Mouse (Mus musculus) naive thymus-derived CD4-positive, alpha-beta T cell, adult 2 months (primary cell): ENCODE results near the gene Skor1.

Experiments used
- DNase-seq: peaks from one replicate; pipeline ENCODE4 v3.0.0-alpha.2; 2011; ENCODE audit warnings: low read depth

Skor1 gene

DNA sequence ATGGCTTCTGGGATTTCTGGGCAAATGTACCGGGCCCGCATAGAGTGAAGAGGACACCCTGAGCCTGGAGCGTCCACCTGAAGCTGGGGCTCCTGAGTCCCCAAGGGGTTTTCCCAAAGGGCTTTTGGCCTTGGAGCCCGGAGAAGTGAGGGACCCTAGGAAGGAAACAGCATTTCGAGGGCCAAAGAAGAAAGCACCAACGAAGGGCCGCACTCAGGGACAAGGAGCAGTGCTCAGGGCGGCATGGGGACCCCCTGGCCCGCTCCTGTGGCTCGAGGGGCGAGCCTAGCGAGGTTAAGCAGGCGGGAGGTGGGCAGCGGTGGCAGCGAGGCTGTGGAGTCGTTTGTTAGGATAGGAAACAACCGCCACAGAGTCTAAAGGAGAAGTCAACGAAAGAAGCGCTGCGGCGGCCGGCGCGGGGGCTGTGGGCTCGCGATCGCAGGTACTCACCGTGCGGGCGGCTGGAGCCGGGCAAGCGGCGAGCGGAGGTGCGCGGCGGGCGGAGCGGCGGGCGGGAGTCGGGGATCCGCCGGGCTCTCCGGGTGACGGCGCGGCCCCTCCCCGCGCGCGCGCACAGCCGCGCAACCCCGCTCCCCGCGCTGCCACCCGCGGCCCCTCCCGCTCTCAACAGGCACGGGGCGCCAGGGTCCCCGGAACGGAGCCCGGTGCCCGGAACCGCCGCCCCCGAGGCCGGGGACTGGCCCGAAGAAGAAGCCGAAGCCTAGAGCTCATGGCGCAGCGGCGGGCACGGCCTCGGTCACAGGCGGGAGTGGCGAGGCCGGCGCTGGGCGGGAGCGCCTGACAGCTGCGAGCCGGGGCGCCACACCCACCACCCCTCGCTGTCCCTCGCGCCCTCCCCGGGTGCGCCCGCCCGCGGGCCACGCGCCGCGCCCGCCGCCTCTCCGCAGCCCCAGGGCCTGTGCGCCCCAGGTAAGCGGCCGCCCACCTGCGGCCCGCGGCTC is at the start of gene Skor1:
TSS of gene Skor1 (minus strand) at position 552 of the 962 bp plus-strand sequence.
- DNase-seq: no peak

DNA sequence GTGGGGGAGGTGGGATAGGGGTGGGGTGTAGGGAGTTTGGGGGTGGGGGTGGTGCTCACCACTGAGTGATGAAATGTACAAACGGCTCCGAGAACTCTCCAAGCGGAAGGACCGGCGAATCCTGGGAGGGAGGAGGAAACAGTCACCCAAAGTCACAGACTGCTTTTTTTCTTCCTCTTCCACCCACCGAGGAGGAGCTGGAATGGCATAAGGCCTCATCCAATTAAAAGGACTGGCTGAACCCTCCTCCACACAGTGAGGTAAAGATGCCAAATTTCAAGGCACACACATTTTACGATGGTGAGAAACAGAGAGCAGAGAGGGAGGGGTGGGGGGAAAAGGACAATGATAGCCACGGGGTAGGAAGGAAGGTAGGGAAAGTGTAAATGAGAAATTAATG is 48.5 kb upstream of the Skor1 start:
- no peak for DNase-seq

DNA sequence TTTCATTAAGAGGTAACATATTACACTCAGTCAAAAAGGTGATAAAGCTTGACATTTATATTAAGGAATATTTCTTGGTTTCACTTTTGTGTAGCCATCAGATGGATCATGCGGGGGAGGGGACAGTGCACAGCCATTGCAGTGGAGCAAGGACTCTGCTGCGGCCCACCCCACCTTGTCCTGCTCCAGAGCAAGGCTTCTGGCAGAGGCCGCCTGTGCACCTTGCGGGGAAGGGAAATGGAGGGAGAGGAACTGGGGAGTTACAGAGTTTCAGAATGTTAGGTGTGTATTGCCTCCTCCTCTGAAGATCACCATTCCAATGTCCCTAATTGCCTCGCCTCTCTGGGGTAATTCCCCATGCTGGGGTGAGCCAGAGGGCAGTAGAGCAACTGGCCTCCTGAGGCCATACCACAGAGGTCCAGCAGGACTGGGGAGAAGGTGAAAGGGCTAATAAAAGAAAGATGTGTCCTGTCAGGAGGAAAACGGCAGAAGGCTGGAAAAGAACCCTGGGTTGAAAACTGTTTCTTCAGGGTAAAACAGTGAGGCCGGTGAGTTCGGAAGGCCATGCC is 47.4 kb upstream of the Skor1 start:
- no peak for DNase-seq

DNA sequence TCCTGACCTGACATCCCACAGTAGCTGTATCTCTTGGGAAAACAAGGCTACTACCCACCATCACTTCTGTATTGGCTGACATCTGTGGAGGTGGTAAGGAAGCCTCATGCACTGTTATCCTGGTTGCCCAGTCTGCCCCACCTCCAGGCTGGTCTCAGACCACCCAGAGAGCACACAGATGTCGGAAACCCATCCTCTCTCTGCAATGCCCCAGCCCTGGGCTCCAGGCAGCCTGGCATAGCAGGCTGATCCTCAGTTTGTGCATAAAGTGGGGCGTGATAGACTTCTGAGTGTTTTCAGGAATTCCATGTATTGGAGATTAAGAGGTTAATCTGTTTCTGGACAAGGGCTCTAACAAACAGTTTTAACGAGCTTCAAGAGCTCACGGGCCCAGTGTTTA is 46.8 kb upstream of the Skor1 start:
- no peak for DNase-seq

DNA sequence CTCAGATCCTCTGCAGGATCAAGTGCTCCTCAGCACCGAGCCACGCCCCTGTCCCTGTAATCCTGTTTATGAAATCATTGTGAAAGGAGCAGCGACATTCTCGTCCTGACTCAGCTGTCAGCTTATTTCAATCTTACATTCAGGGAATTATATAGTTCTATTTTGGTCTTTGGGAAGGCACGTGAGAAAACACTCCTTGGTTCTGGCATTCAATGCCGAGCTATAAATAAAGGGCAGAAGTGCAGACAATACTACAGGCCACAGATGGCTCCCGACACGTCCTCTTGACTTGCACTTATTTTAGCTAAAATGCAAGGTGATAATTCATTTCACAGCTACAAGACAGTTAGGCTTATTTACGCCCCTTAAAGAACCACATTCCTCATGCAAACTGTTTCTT is 46.0 kb upstream of the Skor1 start:
- DNase-seq: no peak

DNA sequence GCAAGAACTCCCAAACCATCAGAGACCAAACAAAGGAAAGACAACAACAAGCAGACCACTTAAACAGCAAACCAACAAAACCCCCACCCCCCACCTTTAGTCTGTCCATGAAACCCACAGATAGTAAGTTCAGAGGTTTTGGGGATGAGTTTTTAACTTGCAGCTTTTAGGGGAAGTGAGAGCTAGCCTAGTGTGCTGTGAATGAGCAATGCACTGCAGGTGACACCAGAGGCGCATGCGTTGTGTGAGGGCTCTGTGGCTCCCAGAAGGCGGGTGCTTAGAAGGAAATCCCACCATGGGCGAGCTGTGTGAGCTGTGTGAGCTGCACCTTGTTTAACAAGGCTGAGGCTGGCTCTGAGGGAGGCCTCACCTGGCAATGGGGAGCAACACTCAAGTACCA is 44.0 kb upstream of the Skor1 start:
- no peak for DNase-seq

DNA sequence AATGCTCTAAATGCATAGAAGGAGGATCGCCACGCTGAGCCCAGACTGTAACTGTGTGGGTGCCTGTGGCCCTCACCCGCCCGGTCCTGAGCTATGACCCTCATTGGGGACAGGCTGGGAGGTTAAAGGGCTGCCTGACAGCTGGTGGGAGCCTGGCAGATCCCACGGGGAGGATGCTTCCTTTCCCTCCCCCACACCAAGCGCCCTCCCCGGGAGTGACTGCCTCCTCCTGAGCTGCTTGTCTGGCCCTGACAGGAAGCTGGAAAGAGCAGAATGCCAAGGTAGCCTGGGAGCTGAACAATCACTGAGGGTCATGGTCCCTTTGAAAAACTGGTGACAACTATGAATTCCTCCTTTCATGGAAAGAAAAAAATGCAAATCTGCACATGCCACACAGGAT is 38.5 kb upstream of the Skor1 start:
- DNase-seq: no peak

DNA sequence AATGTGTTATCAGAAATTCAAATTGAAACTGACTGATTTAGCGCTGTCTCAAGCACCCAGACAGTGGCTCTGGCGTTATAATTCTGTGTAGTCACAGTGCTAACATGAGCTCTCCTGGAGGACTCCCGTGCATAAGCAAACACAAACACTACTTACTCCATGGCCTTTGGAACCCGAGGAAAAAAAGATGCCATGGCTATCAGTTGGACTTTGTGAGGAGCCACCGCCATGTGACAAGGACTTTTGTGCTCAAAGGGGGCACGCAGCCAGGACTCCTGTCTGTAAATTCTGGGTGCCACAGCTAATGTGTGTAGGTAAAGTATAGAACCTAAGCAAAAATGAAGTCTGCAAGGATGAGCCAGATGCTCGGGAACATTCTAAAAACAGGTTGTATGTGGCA is 36.5 kb upstream of the Skor1 start:
- no peak for DNase-seq

DNA sequence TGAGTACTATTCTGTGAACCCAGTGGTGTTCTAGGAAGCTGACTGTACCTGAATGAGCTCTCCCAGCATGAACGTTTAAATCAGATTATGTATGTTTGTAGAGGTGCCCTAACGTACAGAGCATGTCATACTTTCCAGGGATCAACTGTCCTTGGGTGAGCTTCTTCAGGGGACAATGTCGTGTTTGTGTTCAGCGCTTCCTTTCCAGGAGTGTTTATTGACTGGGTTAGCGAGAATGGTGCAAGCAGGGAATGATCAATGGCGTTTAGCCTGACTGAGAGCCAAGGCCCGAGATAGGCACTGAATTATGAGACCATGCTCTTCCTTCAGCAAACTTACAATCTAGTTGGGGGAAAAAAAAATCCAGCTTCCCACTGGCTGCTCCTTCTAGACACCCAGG is 35.1 kb upstream of the Skor1 start:
- DNase-seq: no peak

DNA sequence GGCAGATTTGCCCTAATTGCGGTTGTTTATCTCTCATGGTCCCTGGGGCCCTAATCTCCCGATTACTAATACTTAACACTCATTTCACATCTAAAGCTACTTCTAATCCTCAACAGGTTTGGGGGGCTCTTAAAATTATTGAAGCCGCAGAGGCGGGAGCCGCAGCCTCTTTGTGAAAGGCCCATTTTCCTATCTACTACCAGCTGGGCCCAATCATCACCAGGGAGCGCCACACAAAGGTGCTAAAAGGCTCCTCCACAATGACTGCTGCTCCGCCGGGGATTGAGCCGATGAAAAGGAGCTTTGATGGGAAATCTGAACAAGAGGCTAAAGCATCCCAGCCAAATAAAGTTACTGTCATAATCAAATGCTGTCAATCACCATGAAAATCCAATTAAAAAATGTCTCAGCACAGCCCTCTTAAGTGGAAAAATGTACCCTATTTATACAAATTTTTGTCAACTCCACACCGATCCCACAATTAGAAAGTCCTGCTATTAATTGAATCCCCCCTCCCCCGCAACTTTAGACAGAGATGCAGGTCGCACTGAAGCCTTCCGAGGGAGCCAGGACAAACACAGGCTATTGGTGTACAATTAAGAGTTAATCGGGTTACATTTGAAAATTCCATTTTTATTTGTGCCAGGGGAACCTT is 33.7 kb upstream of the Skor1 start:
- no peak for DNase-seq

DNA sequence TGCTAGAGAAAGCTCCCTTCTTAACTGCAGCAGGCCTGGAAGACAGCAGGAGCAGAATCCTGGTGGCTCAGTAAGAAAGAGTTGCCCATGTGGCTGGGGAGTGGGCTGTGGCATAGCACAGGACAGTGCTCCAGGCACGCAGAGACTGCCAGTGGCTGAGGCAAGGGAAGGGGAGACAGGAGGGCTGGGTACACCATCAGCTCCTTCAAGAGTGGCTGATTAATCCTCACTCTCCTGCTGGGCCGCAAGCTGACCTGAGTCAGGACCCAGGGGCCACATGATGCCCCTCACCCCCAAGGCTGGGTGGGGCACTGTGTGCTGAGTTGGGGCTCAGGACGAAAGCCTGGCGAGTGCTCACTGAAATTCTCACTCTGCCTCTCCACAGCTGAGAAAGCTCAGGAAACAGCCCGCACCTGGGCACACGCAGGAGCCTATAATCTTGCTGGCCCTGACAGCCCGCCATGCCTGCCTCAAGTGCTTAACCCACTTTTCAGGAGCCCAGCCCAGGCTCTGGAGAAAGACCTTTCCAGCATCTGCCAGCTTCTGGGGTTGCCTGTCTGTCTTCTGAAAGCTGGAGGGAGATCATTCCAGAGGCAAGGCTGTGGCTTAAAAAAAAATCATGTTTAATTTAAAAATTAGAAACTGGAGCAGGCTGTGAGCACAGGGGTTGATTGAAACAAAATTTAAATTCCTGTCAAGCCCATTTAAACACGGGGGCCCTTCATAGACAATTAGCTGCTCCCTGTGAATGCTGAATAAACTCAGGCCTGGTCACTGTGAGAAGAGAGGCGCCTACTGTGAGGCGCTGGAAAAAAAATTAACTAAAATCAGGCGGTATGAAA is 32.8 kb upstream of the Skor1 start:
- DNase-seq: no peak

DNA sequence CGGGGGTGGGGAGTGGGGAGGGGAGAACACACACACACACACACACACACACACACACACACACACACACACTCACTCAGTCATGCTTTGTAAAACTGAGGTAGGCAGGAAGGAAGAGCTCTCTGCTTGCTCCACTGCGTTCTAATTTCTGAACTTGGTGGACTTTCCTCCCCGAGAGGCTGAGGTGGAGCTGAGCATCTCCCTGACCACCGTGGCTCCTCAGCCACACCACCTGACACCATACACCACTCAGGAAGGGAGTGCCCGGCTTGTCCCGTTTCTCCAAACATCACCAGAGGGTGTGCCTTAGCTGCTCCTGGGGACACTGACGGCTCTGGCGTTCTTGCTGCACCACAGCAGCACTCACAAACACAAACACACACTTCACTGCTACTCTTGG is 29.5 kb upstream of the Skor1 start:
- no peak for DNase-seq

DNA sequence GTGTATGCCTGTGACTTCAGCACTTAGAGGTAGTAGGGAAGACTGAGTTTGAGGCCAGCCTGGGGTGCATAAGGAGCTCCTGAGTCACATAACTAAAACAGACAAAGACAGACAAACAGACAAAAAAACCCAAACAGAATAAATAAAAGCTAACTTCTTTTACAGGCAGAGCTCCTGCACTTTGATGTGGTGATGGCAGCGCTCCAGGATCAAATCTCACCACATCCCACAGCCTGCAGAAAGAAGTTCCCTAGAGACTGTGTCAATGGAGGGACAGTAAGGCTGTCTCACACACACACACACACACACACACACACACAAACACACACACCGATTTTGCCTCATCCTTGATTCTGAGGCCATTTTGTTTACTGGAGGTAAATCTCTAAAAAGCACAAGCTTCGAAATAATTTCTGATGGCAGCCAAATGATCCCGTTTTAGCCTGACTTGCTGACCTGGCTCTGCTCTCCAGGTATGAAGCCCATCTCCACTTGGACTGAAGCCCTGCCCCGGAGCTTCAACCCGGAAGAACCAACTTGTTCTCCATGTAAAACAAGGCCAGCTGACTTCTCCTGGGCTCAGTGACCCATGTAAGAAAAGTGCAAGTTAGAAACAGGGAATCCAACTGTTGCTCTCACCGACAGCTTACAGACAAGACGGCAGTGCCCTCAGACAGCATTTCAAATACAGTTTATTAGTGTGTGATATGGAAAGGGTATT is 25.4 kb upstream of the Skor1 start:
- peak; percentile 76 for DNase-seq

DNA sequence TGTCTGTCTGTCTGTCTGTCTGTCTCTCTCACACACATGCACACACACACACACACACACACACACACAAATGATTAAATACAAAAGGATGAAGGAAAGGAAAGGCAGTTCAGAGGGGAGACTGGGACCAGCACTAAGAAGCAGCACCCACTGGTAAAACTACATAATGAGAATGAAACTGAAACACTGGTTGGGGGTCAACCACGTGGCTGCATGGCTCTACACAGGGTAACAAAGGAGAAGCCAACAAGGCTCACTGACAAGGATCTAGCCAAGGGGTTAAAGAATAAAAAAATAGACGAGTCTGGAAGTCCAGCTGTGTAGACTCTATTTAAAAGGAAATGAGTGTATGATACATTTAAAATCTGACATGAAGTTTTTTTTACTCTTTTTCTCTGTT is 23.2 kb upstream of the Skor1 start:
- DNase-seq: no peak

DNA sequence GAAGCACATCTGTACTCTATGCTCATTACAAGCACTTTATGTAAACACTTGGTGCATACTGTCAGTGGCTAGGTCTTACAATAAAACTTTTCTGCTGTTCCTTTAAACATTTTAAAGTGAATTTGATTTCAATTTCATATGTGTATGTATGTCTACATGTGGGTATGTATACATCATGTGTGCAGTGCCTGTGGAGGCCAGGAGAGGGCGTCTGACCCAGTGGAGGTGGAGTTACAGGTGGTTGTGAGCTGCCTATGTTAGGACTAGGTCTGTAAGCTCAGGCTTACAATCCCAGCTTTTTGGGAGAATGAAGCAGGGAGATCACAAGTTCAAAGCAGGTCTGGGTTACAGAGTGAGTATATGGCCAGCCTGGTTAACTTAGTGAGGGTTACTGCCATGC is 20.4 kb upstream of the Skor1 start:
- DNase-seq: no peak

DNA sequence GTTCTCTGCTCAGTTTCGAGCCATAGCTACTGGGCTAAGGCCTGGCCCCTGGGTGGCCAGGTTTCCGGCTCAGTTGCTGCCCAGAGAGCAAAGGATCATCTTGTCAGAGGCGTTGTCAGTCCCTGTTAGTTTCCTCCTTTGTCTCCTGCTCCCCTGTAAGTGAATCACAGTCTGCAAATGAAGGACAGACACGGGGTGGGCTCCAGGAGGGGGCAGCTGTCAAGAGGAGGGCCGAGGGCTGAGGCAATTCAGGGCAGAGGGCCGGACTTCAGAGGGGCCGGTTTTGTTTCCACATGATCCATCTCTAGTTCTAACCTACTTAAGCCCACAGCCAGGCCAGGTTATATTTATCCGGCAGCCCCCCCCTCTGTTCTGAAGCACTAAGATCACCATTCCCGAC is 16.3 kb upstream of the Skor1 start:
- no peak for DNase-seq

DNA sequence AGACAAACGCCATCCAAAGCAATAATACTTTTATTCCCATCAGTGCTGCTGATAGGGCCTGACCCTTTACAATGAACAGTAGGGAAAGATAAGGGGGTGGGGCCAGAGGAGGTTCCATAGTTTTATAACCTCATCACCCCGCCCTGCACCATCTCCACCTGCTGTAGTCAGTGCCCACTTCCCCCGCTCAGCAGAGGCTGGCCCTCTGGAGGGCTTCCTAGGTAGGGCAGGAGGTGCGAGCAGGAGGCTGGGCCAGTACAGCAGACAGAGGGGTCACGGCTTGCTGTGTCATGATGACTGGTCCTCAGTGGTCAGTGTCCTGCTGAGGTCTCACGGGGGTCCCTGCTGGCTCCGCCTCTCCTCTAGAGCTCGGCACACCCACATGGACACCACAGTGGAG is 15.0 kb upstream of the Skor1 start:
- no peak for DNase-seq

DNA sequence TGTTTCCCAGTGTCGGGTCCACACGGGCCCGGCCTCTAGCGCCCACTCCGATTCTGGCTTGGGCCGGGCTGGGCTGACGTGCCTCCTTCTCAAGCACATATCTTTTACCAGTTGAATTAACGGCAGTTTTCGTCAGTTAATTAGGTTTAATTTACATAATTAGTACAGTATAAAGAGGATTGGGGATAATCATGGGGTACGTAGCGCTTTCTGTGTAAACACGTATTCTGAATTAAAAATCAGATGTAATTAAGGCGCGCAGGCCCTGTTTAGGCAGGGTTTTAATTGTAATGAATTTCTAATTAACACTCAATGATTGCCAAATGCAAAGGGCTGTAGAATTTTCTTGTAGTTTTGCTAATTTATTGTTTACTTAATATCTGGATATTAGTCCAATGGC is 3.2 kb upstream of the Skor1 start:
- no peak for DNase-seq

DNA sequence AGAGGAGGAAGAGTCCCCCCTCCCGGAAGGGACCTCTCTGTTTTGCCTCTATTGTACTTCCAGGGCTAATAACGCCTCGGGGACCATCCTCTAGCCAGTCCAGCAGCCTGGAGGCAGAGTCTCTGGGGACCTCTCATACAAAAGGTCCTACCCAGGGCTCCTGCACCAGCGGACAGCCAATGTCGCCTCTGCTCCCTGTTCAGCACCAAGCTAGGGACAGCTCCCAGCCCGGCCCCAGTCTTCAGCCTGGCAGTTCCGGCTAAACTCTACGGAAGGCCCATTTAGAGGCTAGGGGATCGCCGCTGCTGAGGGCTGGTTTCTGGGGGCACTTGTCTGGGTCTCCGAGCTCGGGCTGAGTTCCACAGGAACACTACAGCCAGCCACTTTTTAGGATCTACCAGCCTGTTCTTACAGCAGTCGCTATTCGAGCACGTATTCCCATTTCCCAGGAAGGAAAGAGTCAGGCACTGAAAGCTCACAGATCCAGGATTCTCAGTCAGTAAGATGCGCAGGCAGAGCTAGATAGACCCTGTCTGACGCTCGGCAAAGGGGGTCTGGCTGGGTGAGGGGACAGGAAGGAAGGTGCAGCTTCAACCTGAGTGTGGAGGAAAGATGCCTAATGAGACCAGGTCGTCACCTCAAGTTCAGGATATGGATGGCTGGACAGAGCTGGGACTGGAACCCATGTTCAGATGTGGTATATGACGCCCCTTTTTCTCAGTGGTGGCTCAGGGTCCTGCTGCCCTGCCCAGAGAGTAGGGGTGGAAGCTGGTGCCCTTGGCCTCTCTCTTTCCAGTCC is 2.5 kb upstream of the Skor1 start:
- DNase-seq: peak; percentile 24

DNA sequence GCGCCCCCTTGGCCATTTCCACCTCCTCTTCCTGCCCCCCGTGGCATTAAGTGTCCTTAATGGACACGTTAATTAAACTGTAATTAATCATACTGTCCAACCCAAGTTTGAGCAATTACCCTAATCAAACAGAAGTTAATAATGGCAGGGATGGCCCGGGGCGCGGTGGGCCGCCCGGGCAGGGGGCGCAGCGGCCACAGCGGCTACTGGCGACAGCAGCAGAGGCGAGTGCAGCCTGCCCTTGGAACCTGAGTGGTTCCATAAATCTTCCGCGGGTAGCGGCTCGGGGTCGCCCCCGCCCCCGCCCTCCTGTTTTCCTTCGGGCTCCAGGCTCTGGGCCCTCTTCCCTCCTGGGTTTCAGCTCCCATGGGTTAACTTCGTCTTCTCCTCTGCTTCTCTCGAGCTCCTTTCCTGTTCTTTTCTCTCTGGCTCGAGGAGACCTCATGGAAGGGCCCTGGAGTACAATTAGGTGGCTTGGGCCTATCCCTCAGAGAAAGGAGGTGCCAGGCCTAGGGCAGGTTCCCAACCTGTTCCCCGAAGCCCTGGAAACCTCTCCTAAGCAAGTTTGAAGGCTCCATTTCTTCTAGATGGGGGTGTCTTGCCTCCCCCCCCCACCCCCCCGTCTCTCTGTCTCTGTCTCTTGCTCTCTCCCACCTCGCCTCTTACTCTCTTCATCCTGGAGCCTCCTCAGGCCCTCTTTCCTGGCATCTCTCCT is 1.5 kb upstream of the Skor1 start:
- DNase-seq: no peak
